Mouse (Mus musculus) right cerebral cortex, adult 2 months (tissue): Measurements from ENCODE around the gene Psmb9.

Source experiments
- DNase-seq, 2 experiments: peaks; one replicate each; pipeline ENCODE4 v3.0.0; 2021 to 2022; ENCODE audit warnings: low spot score in 2 of 2

Psmb9 gene

DNA sequence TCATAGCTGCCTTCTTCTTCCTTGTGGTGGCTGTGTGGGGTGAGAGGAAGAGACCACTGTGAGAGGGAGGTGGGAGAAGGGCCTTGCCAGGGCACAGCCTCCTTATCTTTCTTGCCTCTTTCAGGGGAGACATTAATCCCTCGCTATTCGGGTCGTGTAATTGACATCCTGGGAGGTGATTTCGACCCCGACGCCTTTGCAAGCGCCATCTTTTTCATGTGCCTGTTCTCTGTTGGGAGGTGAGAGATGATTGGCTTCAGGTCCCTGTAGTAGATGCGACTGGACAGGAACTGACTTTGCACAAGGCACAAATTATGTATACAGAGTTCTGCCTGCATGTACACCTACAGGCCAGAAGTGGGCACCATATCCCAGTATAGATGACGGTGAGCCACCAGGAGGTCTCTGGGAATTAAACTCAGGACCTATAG is 18.2 kb upstream of the Psmb9 start:
- DNase-seq, result peak in 1 of 2 experiments; percentile 28

DNA sequence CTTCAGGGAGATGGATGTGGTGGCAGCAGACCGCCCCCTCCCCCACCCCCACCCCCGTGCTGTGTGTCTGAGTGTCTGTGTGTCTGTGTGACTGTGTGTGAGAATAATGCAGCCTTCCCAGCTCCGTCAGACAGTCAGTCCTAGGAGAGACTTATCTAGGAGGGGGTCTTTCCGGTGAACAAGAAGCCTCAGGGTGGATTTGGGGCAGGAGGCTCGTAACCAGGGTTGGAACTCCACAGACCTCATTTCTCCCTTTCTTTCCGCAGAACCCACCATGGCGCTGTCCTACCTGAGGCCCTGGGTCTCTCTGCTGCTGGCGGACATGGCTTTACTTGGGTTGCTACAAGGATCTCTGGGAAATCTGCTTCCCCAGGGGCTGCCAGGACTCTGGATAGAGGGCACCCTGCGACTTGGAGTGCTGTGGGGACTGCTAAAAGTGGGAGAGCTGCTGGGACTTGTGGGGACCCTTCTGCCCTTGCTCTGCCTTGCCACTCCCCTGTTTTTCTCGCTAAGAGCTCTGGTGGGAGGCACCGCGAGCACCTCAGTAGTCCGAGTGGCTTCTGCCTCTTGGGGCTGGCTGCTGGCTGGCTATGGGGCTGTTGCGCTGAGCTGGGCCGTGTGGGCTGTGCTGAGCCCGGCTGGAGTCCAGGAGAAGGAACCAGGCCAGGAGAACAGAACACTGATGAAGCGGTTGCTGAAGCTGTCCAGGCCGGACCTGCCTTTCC is 17.6 kb upstream of the Psmb9 start:
- DNase-seq, result no peak

DNA sequence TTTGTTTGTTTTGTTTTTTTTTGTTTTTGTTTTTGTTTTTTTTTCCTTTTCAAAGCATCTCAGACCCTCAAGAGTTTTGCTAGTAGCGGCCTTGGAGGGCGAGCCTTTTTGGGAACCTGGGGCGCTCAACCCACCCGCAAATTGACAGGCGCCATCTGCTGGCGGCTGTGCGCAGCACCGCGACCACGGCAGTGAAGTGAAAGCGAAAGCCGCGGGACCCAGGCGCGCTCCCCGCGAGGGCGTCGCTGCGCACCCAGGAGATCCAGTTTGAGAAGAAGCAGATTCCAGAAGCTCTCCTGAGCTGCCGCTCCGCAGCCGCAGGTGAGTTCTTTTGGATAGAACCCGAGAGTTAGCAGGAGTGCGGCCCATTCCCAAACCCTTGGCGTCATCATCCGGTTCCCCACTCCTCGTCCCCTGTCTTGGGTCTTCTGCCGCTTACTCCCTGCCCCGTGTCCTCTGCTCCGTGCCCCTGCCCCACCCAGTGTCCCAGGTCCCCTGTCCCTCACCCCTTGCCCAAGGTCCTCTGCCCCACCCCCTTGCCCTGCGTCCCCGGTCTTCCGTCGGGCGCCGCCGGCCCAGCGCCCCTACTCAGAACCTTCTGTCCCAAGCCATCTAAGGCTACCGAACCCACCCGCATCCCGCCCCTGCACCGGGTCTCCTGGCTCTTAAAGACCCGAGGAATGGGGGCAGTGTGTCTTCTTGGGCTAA is 16.9 kb upstream of the Psmb9 start:
- peak; percentile 85 to 88 for DNase-seq

DNA sequence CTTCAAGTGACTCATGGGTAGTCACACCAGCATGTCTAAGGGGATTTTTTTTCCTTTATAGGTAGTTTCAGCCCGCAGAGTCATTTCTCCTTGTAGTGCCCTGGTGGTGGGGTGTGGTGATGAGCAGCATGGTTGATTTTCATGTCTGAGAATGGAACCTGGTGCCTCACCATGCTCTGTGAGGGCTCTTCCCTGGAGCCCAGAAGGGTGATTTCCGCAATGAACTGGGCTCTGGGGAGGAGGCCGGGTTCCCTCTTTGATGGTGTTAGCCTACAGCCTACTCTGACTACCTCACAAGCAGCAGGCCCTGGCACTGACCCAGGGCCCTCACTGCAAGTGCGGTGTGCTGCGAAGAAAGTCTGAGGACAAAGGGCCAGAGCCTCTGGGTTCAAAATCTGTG is 15.9 kb upstream of the Psmb9 start, which contains the start of gene Tap2:
Gene Tap2, plus strand, starts transcription at position 84 of the 400 bp plus-strand sequence.
- no peak for DNase-seq

DNA sequence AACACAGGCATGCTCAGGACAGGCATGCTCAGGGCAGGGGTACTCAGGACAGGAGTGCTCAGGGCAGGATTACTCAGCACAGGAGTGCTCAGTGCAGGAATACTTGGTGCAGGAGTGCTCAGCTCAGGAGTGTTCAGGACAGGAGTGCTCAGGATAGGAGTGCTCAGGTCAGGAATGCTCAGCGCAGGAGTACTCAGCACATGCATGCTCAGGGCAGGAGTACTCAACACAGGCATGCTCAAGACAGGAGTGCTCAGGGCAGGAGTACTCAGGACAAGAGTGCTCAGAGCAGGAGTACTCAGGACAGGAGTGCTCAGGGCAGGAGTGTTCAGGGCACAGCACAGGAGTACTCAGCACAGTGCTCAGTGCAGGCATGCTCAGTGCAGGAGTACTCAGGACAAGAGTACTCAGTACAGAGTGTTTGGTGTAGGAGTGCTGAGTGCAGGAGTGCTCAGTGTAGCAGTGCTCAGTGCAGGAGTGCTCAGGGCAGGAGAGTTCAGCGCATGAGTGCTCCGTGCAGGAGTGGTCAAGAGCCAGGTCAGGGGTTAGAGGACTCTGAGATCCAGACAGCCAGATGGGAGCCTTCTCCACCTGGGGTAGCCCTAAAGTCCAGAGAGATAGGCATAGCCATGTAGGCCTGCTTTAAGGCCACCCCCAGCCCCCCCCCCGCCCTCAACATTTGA is 15.3 kb upstream of the Psmb9 start:
- DNase-seq, result no peak

DNA sequence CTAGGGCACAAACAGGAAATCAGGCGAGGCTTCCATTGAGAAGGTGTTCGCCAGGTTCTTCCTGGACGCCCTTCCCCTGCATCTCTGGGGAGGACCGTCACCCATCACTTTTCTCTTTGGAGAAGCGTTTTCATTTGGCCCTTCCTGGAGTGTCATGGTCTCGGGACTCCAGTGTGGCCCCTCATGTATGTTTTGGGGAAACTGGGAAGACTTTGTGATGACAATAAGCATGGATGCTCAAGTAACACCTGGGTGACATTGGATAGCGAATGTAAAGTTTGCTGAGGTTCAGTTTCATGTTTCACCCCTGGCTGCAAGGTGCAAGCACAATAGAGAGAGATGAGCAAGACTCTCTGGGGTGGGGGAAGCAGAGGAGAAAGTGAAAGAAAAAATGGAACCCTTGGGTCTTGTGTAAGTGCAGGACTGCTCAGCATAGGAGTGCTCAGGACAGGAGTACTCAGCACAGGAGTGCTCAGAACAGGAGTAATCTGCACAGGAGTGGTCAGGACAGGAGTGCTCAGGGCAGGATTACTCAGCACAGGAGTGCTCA is 14.0 kb upstream of the Psmb9 start:
- no peak for DNase-seq

DNA sequence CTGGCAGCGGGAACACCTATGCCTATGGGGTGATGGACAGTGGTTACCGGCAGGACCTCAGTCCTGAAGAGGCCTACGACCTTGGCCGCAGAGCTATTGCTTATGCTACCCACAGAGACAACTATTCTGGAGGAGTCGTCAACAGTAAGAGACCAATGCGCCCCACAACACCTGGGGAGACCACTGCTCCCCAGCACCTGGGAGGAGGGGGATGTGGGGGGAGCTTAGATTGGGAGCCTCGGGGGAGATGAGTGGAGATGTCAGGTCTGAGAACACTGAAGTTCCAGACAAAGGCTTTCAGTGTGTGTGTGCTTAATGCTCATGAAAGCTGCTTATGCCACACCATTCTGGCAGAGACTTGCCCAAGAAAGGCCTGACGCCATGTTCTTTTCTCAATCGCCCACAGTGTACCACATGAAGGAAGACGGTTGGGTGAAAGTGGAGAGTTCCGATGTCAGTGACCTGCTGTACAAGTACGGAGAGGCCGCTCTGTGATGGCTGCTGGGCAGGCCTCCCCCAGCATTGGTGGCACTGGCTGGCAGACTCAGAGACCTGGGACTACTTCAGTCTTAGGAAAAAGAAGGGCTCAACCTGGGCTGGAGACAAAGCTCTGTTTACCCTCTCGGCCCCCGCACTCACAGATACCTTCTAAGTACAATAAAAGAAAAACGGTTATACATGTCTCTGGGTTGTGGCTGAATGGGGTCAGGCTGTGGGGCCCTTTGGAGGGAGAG is 13.4 kb upstream of the Psmb9 start:
- no peak for DNase-seq

DNA sequence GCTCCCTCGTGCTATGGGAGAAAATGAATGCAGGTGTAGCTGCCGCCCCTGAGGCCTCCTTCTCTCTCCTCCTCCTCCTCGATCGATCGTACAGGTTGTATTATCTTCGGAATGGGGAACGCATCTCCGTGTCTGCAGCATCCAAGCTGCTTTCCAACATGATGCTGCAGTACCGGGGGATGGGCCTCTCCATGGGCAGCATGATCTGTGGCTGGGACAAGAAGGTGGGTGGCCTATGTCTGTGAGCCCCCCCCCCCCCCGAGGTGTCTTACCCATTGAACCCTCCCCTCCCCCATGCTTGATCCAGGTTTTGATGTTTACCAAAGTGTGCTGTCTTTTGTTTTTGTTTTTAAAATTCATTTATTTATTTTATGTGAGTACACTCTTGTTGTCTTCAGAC is 12.5 kb upstream of the Psmb9 start:
- no peak for DNase-seq

DNA sequence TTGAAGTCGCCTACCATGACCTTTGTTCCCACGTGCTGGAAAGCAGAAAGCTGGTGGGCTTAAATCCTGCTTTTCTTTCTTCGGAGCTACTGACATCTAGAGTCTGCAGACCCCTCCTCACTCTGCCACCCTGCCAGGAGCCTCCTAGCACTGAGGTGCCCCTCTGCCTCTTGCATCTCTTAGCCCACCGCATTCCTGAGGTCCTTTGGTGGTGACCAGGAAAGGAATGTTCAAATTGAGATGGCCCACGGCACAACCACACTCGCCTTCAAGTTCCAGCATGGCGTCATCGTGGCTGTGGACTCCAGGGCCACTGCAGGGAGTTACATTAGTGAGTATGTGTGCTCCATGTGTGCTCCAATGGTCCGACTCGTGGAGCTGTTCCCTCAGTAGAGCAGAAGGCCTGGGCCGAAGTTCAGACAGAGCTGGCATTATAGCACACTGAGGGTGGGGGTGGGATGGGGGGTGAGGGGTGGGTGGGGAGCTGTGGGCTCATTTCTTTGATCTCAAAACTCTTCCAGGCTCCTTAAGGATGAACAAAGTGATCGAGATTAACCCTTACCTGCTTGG is 11.6 kb upstream of the Psmb9 start:
- no peak for DNase-seq

DNA sequence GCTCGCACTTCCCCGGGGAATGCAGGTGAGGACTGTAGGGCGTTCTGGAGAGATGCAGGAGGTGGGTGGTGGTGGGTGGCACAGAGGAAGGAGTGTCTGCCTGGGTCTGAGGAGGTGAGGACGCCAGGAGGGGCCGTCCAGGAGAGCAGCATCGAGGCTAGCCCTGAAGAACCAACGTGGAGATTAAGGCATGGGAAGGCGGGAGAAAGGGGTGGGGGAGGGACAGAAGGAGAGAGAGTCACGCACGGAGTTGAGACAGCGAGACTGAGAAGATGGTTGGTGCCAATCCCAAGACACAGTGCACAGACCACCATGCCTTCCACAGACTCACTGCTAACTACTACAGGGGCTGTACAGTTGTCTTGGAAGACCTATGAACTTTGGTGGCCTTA is 11.0 kb upstream of the Psmb9 start:
- no peak for DNase-seq

DNA sequence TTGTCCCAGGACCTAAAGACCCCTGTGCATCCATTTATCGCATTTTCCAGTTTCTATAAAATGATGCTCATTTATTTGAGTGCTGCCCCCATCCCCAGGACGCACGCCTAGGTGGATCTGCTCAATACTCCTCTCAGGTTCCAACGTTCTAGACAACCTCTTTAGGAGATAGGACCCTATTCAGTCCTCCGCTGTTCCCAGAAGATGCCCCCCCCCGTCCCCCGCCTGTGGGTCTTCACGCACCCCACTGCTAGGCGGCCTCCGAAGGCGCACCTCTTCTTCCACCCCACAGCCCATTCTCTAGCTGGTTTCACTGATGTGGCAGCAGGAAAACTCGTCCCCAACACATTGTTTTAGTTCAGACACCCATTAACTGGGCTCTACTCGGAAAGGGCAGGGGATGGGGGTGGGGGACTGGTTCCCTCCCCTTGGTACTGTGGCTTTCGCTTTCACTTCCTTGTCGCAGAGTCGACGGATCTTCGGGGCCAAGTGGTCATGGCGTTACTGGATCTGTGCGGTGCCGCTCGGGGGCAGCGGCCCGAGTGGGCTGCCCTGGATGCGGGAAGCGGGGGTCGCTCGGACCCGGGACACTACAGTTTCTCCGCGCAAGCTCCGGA is 10.4 kb upstream of the Psmb9 start:
- DNase-seq, result no peak

DNA sequence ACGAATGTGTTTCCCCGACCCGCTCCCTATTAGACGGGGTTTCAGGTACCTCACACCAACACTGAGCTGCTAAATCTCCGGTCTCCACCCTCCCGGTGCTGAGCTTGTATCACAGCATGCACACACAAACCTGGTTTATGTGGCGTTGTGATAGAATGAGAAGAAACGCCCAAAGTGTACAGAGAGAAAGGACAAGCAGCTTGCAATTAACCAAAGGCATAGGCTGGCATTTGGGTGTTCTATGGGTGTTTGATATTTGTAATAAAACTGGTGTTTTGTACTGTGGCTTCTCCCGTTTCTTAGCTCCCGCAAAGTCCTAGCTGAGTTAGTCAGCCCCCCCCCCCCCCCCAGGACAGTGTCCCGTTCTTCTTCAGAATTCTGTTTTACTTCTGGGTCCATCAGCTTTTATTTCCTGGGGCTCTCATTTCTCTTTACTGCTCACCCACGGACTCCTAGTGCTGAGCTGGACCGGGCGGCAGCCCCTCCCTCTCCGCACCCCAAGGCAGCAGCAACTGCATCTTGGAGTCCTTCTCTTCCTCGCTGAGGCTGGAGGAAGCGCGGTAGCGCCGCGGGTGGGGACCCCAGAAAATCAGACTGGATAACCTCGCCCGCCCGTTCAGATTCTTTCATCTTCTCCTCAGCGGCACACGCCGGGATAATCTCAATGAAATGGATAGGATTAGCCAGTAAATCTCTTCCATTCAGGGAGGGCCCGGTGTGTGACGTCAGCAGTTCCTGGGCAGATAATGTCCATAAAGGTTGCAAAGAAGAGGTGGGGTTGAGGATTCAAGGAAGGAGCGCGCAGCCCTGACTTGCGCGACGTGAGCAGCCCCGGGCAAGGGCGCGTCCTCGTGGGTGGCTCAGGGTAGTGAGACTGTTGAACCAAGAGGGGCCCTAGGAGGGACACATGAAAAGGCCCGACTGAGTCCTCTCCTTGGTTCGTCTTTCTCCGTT is 9.7 kb upstream of the Psmb9 start, which contains the start of gene Psmb8:
Gene Psmb8, plus strand, starts transcription at position 781 of the 954 bp plus-strand sequence.
- DNase-seq, result peak; percentile 90 to 92

DNA sequence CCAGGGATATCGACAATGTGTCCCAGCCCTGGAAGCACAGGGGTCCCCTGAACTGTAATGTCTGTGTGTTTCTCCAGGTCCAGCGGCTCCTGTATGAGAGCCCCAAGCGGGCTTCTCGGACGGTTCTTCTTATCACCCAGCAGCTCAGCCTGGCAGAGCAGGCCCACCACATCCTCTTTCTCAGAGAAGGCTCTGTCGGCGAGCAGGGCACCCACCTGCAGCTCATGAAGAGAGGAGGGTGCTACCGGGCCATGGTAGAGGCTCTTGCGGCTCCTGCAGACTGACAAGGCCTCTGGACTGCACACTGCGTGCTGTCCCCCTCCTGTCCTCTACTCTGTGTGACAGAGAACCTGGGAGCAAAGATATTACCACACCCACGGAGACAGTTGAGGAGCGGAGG is 8.9 kb upstream of the Psmb9 start:
- no peak for DNase-seq

DNA sequence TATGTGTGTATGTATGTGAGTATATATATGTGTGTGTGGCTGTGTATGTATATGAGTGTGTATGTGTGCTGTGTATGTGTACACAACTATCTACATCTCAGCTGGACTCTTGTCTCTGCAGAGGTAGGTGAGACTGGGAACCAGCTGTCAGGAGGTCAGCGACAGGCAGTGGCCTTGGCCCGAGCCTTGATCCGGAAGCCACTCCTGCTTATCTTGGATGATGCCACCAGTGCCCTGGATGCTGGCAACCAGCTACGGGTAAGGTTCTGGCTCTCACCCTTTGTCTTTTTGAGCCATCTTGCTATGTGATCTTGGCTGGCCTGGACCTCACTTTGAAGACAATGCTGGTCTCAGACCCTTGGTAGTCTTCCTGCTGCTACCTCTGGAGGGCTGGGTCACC is 7.2 kb upstream of the Psmb9 start:
- DNase-seq, result no peak

DNA sequence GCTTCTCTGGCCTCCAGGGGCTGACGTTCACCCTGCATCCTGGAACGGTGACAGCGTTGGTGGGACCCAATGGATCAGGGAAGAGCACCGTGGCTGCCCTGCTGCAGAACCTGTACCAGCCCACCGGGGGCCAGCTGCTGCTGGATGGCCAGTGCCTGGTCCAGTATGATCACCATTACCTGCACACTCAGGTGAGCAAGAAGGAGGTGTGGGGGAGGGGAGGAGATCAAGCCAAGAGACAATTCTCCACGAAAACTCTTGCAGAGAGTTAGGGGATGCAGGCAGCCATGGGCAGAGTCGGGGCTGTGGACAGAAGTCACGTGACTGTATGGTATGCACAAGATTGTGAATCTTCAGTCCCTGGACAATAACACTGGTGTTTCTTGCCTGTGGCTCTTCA is 5.9 kb upstream of the Psmb9 start:
- DNase-seq, result no peak

DNA sequence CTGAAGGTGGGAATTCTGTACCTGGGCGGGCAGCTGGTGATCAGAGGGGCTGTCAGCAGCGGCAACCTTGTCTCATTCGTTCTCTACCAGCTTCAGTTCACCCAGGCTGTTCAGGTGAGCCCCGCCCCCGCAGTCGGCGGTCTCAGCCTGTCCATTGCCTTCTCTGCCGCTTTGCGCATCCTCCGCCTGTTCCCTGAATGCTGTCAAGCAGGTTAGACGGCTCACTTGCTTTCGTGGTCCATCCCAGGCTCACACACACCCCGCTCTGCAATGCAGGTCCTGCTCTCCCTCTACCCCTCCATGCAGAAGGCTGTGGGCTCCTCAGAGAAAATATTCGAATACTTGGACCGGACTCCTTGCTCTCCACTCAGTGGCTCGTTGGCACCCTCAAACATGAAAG is 5.3 kb upstream of the Psmb9 start:
- DNase-seq, result no peak

DNA sequence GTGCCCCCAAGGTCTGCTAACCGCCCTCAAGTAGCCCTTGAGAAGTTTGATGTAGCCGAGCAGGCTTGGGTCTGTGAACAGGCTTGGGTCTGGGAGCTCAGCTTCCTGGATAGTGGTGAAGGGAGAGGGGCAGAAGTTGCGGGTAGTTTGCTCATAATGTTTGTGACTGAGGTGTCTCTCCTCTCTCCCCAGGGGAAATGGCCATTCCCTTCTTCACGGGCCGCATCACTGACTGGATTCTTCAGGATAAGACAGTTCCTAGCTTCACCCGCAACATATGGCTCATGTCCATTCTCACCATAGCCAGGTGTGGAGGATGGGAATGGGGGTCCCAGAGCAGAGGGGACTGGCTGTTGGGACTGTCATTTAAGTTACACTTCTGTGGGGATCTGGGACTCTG is 1.4 kb upstream of the Psmb9 start:
- no peak for DNase-seq

DNA sequence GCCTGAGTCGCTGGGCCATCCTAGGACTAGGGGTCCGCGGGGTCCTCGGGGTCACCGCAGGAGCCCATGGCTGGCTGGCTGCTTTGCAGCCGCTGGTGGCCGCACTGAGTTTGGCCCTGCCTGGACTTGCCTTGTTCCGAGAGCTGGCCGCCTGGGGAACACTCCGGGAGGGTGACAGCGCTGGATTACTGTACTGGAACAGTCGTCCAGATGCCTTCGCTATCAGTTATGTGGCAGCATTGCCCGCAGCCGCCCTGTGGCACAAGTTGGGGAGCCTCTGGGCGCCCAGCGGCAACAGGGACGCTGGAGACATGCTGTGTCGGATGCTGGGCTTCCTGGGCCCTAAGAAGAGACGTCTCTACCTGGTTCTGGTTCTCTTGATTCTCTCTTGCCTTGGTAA is 446 bp upstream of the Psmb9 start:
- no peak for DNase-seq

DNA sequence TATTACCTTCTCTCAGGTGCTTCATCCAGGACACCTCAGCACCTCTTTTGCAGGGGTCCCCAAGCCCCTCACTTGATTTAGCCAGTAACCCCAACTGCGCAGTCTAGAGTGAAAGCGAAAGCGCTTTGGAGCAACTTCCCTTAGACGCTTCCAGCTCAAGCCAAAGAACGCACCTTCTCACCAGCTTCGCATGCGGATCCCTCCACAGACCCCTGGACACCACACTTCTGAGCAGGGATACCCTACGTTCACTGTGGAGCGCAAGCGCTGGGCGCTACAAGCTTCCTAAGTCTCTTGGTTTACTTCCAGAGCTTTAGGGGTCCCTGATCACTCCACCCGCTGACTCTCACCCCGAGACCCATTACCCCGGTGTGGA is 691 bp downstream of the Psmb9 start:
- DNase-seq, result no peak

DNA sequence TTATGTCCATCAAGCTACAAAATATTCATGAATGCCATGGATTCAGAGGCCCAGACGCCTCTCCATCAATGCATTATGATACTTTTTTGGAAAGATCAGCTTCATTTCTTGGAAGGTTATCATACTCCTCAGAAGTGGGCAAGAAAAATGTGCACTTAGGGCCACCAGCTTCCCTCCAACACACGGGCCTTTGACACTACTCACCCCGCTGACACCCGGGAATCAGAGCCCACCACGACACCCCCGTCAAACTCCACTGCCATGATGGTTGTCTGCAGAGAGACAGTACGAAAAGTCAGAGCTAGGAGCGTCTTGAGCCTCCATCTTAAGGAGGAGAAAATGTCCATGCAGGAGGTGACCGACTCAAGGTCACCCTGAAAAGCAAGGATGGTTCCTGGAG is 2.0 kb downstream of the Psmb9 start:
- DNase-seq, result no peak
